Mouse (Mus musculus) MEL (cell line): Measurements from ENCODE around the gene Lyrm7. TPM values are rescaled to one million over a fixed set of nuclear protein-coding genes. Genes with fewer than 3 reads are reported as not detected.

ENCODE experiments used
- DNase-seq: peaks from one replicate; pipeline ENCODE4 v3.0.0; 2011; ENCODE audit warnings: low read depth, low spot score
- H3K27ac ChIP-seq: 2 replicates; pipeline ENCODE4 v1.5.1; 2012; ENCODE audit warnings: low read depth, mild to moderate bottlenecking, control low read depth, low read length, moderate library complexity; ENCODE audit not compliant: control insufficient read depth
- H3K27me3 ChIP-seq, 2 experiments: fragments of 150-350 bp in 1 of 2; sonication (generic) in 1 of 2; 2 replicates each; pipeline ENCODE4 v1.6.1; 2012; ENCODE audit warnings: low read length in 2 of 2, mild to moderate bottlenecking in 2 of 2, improper control_type of control experiment in 1 of 2, moderate library complexity in 1 of 2; ENCODE audit not compliant: insufficient read depth in 2 of 2, control insufficient read depth in 1 of 2
- H3K36me3 ChIP-seq, 2 experiments: 2 replicates each; pipeline ENCODE4 v1.6.1; 2012 to 2014; ENCODE audit warnings: low read length in 2 of 2, improper control_type of control experiment in 1 of 2, inconsistent platforms in 1 of 2, mild to moderate bottlenecking in 1 of 2; ENCODE audit not compliant: insufficient read depth in 2 of 2, control insufficient read depth in 1 of 2
- H3K4me1 ChIP-seq, 2 experiments: fragments of 150-350 bp in 1 of 2; sonication (generic) in 1 of 2; 2 replicates each; pipeline ENCODE4 v1.6.1; 2012; ENCODE audit warnings: low read length in 2 of 2, improper control_type of control experiment in 1 of 2, mild to moderate bottlenecking in 1 of 2; ENCODE audit not compliant: insufficient read depth in 2 of 2, control insufficient read depth in 1 of 2
- H3K4me3 ChIP-seq, 2 experiments: fragments of 150-350 bp in 1 of 2; sonication (generic) in 1 of 2; 2 replicates each; pipeline ENCODE4 v1.5.1; 2012; ENCODE audit warnings: low read depth in 2 of 2, low read length in 2 of 2, mild to moderate bottlenecking in 2 of 2, moderate library complexity in 2 of 2, control low read depth in 1 of 2, improper control_type of control experiment in 1 of 2; ENCODE audit not compliant: control insufficient read depth in 1 of 2, insufficient read depth in 1 of 2
- H3K79me2 ChIP-seq: 2 replicates; pipeline ENCODE4 v1.6.1; 2012; ENCODE audit warnings: mild to moderate bottlenecking, low read length, moderate library complexity; ENCODE audit not compliant: control insufficient read depth, poor library complexity, insufficient read depth
- H3K9ac ChIP-seq: 2 replicates; pipeline ENCODE4 v1.6.1; 2012; ENCODE audit warnings: low read depth, mild to moderate bottlenecking, control low read depth, low read length, moderate library complexity; ENCODE audit not compliant: control insufficient read depth, poor library complexity, severe bottlenecking
- H3K9me3 ChIP-seq: fragments of 150-350 bp; sonication (generic); replicated peaks from 2 replicates; pipeline ENCODE4 v1.6.1; 2012; ENCODE audit warnings: mild to moderate bottlenecking, low read length, improper control_type of control experiment, moderate library complexity; ENCODE audit not compliant: insufficient read depth
- EP300 ChIP-seq, 2 experiments: IDR thresholded peaks; 2 replicates each; pipeline ENCODE4 v1.6.1; 2011; ENCODE audit warnings: improper control_type of control experiment in 2 of 2, low read length in 2 of 2, low read depth in 1 of 2, mild to moderate bottlenecking in 1 of 2
- ETS1 ChIP-seq: IDR thresholded peaks from 2 replicates; pipeline ENCODE4 v1.6.1; 2012; ENCODE audit warnings: low read depth, mild to moderate bottlenecking, inconsistent platforms, low read length, improper control_type of control experiment, moderate library complexity
- GATA1 ChIP-seq: IDR thresholded peaks from 2 replicates; pipeline ENCODE4 v1.6.1; 2011; ENCODE audit warnings: low read depth, low read length, improper control_type of control experiment
- HCFC1 ChIP-seq: IDR thresholded peaks from 2 replicates; pipeline ENCODE4 v1.6.1; 2012; ENCODE audit warnings: low read depth, mild to moderate bottlenecking, inconsistent platforms, low read length, improper control_type of control experiment, moderate library complexity
- JUND ChIP-seq: IDR thresholded peaks from 2 replicates; pipeline ENCODE4 v1.6.1; 2011; ENCODE audit warnings: low read depth, mild to moderate bottlenecking, improper control_type of control experiment, low read length
- MAFK ChIP-seq: IDR thresholded peaks from 2 replicates; pipeline ENCODE4 v1.6.1; 2011; ENCODE audit warnings: low read depth, mild to moderate bottlenecking, low read length, improper control_type of control experiment, borderline replicate concordance
- MAX ChIP-seq: IDR thresholded peaks from 2 replicates; pipeline ENCODE4 v1.6.1; 2011; ENCODE audit warnings: low read length, improper control_type of control experiment
- MAZ ChIP-seq: IDR thresholded peaks from 2 replicates; pipeline ENCODE4 v1.6.1; 2012; ENCODE audit warnings: low read depth, mild to moderate bottlenecking, inconsistent platforms, low read length, improper control_type of control experiment
- MEF2A ChIP-seq: IDR thresholded peaks from 2 replicates; pipeline ENCODE4 v1.6.1; 2014; ENCODE audit warnings: low read depth, mild to moderate bottlenecking, inconsistent platforms, low read length, improper control_type of control experiment; ENCODE audit not compliant: poor library complexity, insufficient replicate concordance, severe bottlenecking; ENCODE audit errors: extremely low read depth
- RAD21 ChIP-seq: IDR thresholded peaks from 2 replicates; pipeline ENCODE4 v1.6.1; 2011; ENCODE audit warnings: mild to moderate bottlenecking, low read depth, low read length, improper control_type of control experiment
- SMC3 ChIP-seq: IDR thresholded peaks from 2 replicates; pipeline ENCODE4 v1.6.1; 2011; ENCODE audit warnings: low read depth, low read length, improper control_type of control experiment
- TCF12 ChIP-seq: IDR thresholded peaks from 2 replicates; pipeline ENCODE4 v1.6.1; 2014; ENCODE audit warnings: low read depth, mild to moderate bottlenecking, inconsistent platforms, low read length, improper control_type of control experiment, moderate library complexity
- USF1 ChIP-seq: IDR thresholded peaks from 2 replicates; pipeline ENCODE4 v1.6.1; 2014; ENCODE audit warnings: low read depth, mild to moderate bottlenecking, inconsistent platforms, low read length, improper control_type of control experiment, moderate library complexity
- ZC3H11A ChIP-seq: IDR thresholded peaks from 2 replicates; pipeline ENCODE4 v1.6.1; 2012; ENCODE audit warnings: low read depth, mild to moderate bottlenecking, inconsistent platforms, low read length, improper control_type of control experiment
- polyA plus RNA-seq, 2 experiments: library from polyadenylated mRNA; stranded (reverse) in 1 of 2; unstranded in 1 of 2; fragments of >175 nt in 1 of 2; fragments of >200 nt in 1 of 2; gene quantifications; 2 replicates each; pipeline versions ENCODE4 v1.2.1 to v1.2.4; 2012; ENCODE audit warnings: low replicate concordance in 2 of 2, low read depth in 1 of 2; ENCODE audit not compliant: insufficient read length in 2 of 2, insufficient read depth in 1 of 2, missing spikeins in 1 of 2
- total RNA-seq: library from RNA; depleted of rRNA; stranded (reverse); fragments of 300-350 nt; gene quantifications from 2 replicates; pipeline ENCODE4 v1.2.3, GENCODE M21; 2012

Gene Lyrm7
- total and polyA plus RNA-seq, 3 experiments, result 12.3 to 188 (median 20.9) TPM

GRCm38 (mm10) chr11:54815659-54816058 lies 45.1 kb downstream of the Lyrm7 start:
- Histone ChIP-seq H3K4me3 (no peak overlapping the region), H3K9me3 (no peaks in the 10 kb centered on the region), H3K36me3 (no peaks in the 10 kb centered on the region), H3K4me1 (0 out of 4 replicates have a peak, but pooled peaks cover 0 to 3% of the 10 kb centered on the region in 2 experiments), H3K9ac (no peak overlapping the region), H3K27me3 (no peaks in the 10 kb centered on the region), H3K79me2 (no peaks in the 10 kb centered on the region), H3K27ac (no peak overlapping the region)
- TF ChIP-seq MAFK (no peak), ETS1 (peak; percentile 12; the same call in 1 of the 2 replicates), MAZ (no peak), SMC3 (no peak), MEF2A (0 out of 2 replicates have a peak, but pooled peaks have one; percentile 4), JUND (no peak), USF1 (no peak), EP300 (IDR thresholded peaks at IDR 0.05; ENCODE audit: low read depth in 1 of 2, low read length in 2 of 2) (peak in 1 of 2 experiments; percentile 13; a peak in 2 of 4 replicates), MAX (no peak), ZC3H11A (no peak), RAD21 (no peak), HCFC1 (no peak), GATA1 (peak; percentile 54), TCF12 (peak; percentile 56)
- DNase-seq, result peak; percentile 40

DNA sequence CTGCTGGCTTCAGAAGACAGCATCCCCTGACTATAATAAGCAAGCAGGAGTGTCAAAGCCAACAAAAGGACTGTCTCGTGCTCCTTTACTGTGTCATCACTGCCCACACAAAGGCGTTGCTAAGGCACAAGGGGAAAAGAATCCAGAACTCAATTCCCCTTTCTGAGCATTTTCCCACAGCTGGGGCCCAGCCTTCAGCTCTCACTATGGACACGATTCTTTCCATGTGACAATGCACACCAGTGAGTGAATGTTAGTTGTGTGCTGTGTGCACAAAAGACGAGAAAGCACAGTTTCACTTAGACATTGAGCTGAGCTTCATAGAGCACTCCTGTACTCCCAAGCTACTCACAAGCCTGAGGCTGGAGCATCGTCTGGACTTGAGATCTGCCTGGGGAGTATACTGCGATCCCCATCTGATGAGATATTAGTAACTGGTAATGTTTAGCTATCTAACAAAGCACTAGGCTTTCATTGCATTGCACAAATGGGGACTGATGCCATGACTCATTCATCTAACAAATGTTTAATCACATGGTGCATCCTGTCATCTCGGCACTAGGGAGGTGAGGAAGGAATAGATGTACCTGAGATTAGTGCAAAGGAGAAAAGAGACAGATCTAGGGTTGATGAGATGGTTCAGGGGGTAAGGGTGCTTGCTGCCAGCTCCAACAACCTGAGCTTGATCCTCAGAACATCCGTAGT lies 47.8 kb downstream of the Lyrm7 start:
- H3K79me2 ChIP-seq, result no peaks in the 10 kb centered on the region
- no peak overlapping the region for H3K27ac ChIP-seq
- no peak for DNase-seq
- H3K4me3 ChIP-seq, result no peak overlapping the region
- no peaks in the 10 kb centered on the region for H3K9me3 ChIP-seq
- H3K9ac ChIP-seq, result no peak overlapping the region
- no peak for TF ChIP-seq ETS1
- no peak for TF ChIP-seq SMC3
- peaks cover under 1 to 7% of the 10 kb centered on the region in 2 experiments; a peak in 2 of 4 replicates for H3K4me1 ChIP-seq
- peaks cover 0 to 2% of the 10 kb centered on the region in 2 experiments; a peak in 1 of 4 replicates for H3K36me3 ChIP-seq
- no peaks in the 10 kb centered on the region for H3K27me3 ChIP-seq
